Mouse (Mus musculus) kidney, embryonic 16.5 days (tissue): ENCODE data around the gene Bms1. TPM values are rescaled to one million over a fixed set of nuclear protein-coding genes. Genes with fewer than 3 reads are reported as not detected.

Experiments used
- ATAC-seq: fragments of 200-750 bp; cut with Nextera tagmentation; 2 replicates; pipeline ENCODE4 v1.8.0; 2017; ENCODE audit warnings: moderate TSS enrichment; ENCODE audit not compliant: low FRiP score, low TSS enrichment
- H3K27ac ChIP-seq: fragments of 300-500 bp; sonication (generic); 2 replicates; pipeline ENCODE4 v1.5.1; 2014; ENCODE audit warnings: low read length
- H3K27me3 ChIP-seq: fragments of 300-500 bp; sonication (generic); 2 replicates; pipeline ENCODE4 v1.6.1; 2014; ENCODE audit warnings: low read length, control low read depth, mixed read lengths; ENCODE audit not compliant: insufficient read depth
- H3K36me3 ChIP-seq: fragments of 300-500 bp; sonication (generic); 2 replicates; pipeline ENCODE4 v1.6.1; 2014; ENCODE audit warnings: low read length, control low read depth, mixed read lengths; ENCODE audit not compliant: insufficient read depth
- H3K4me1 ChIP-seq: fragments of 300-500 bp; sonication (generic); 2 replicates; pipeline ENCODE4 v1.6.1; 2014; ENCODE audit warnings: low read length, control low read depth, mixed read lengths; ENCODE audit not compliant: insufficient read depth
- H3K4me2 ChIP-seq: fragments of 300-500 bp; sonication (generic); replicated peaks from 2 replicates; pipeline ENCODE4 v1.6.1; 2014; ENCODE audit warnings: low read depth, low read length
- H3K4me3 ChIP-seq: fragments of 300-500 bp; sonication (generic); 2 replicates; pipeline ENCODE4 v1.5.1; 2014; ENCODE audit warnings: mild to moderate bottlenecking, low read length
- H3K9ac ChIP-seq: fragments of 300-500 bp; sonication (generic); replicated peaks from 2 replicates; pipeline ENCODE4 v1.6.1; 2014; ENCODE audit warnings: low read length
- H3K9me3 ChIP-seq: fragments of 300-500 bp; sonication (generic); 2 replicates; pipeline ENCODE4 v1.6.1; 2016; ENCODE audit warnings: low read length, control low read depth
- WGBS: fragments of 180-500 bp; shearing (Covaris S2); extraction: QIAGEN DNeasy Blood & Tissue Kit; methylation state at CpG from one replicate; pipeline ENCODE4 v1.1.7; 2014; 5-methylcytosine and 5-hydroxymethylcytosine counted together
- polyA plus RNA-seq: library from polyadenylated mRNA; unstranded; fragments of >200 nt; fragmentation: Nextera tagmentation; extraction: Ambion mirVana; gene quantifications from 2 replicates; pipeline ENCODE4 v1.2.1, GENCODE M21; 2015

The Bms1 gene
- polyA plus RNA-seq, 1 experiment from 2014 or later, result 40.4 TPM

GRCm38 (mm10) chr6:118406421-118406820 lies 12.9 kb downstream of the Bms1 start:
- Histone ChIP-seq H3K27ac (no peak overlapping the region), H3K27me3 (no peaks in the 10 kb centered on the region), H3K9me3 (no peaks in the 10 kb centered on the region), H3K4me2 (no peak overlapping the region), H3K9ac (no peak overlapping the region), H3K4me3 (no peak overlapping the region), H3K36me3 (peaks cover 71% of the 10 kb centered on the region), H3K4me1 (no peaks in the 10 kb centered on the region)
- ATAC-seq, result no peak
- WGBS, result 82% methylated on average over 4 of the region's 4 CpGs

DNA sequence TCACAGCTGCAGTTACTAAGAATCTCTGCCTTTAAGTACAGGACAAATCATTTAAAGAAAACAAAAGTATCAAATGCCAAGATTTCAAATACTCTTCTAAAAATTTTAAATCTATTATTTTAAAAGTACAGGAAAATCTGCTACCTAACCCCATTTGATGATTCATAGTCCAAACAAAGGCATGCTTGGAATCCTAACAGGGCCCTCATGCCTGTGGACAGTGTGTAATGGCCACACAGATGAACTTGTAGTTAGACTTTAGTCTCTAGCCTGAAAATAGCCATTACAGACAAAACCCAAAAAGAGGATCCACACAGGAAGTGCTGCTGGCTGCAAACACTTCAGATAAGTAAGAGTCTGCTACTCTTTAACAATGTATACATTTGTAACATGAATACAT lies 28.5 kb downstream of the Bms1 start:
- Histone ChIP-seq H3K4me2 (no peak overlapping the region), H3K9me3 (no peaks in the 10 kb centered on the region), H3K4me1 (no peaks in the 10 kb centered on the region), H3K4me3 (no peak overlapping the region), H3K9ac (no peak overlapping the region), H3K27me3 (no peaks in the 10 kb centered on the region), H3K36me3 (peaks cover 57% of the 10 kb centered on the region), H3K27ac (no peak overlapping the region)
- ATAC-seq, result no peak

- H3K36me3 ChIP-seq, result peaks cover 48% of the 10 kb centered on the region
- H3K27me3 ChIP-seq, result no peaks in the 10 kb centered on the region
- H3K4me2 ChIP-seq, result no peak overlapping the region
- H3K4me3 ChIP-seq, result no peak overlapping the region
- H3K27ac ChIP-seq, result no peak overlapping the region
- WGBS, result 88% methylated on average over 3 of the region's 3 CpGs
- H3K9me3 ChIP-seq, result no peaks in the 10 kb centered on the region
- no peak overlapping the region for H3K9ac ChIP-seq
- no peaks in the 10 kb centered on the region for H3K4me1 ChIP-seq
- ATAC-seq, result no peak
Measured at GRCm38 (mm10) chr6:118385962-118386361, 33.3 kb downstream of the Bms1 start.

GRCm38 (mm10) chr6:118381234-118381633 lies 38.0 kb downstream of the Bms1 start:
- Histone ChIP-seq H3K4me1 (no peaks in the 10 kb centered on the region), H3K36me3 (peaks cover 32% of the 10 kb centered on the region), H3K4me3 (no peak overlapping the region), H3K9ac (no peak overlapping the region), H3K27me3 (peaks cover 2% of the 10 kb centered on the region; the same call in 1 of the 2 replicates), H3K4me2 (no peak overlapping the region), H3K27ac (no peak overlapping the region), H3K9me3 (no peaks in the 10 kb centered on the region)
- ATAC-seq, result no peak
- WGBS, result 82% methylated on average over 4 of the region's 4 CpGs

GRCm38 (mm10) chr6:118380630-118381029 lies 38.6 kb downstream of the Bms1 start:
- Histone ChIP-seq H3K9ac (no peak overlapping the region), H3K4me1 (no peaks in the 10 kb centered on the region), H3K9me3 (no peaks in the 10 kb centered on the region), H3K27ac (no peak overlapping the region), H3K4me2 (no peak overlapping the region), H3K4me3 (no peak overlapping the region), H3K27me3 (peaks cover 2% of the 10 kb centered on the region; the same call in 1 of the 2 replicates), H3K36me3 (peaks cover 29% of the 10 kb centered on the region)
- 59% methylated on average over 3 of the region's 3 CpGs for WGBS
- no peak for ATAC-seq

DNA sequence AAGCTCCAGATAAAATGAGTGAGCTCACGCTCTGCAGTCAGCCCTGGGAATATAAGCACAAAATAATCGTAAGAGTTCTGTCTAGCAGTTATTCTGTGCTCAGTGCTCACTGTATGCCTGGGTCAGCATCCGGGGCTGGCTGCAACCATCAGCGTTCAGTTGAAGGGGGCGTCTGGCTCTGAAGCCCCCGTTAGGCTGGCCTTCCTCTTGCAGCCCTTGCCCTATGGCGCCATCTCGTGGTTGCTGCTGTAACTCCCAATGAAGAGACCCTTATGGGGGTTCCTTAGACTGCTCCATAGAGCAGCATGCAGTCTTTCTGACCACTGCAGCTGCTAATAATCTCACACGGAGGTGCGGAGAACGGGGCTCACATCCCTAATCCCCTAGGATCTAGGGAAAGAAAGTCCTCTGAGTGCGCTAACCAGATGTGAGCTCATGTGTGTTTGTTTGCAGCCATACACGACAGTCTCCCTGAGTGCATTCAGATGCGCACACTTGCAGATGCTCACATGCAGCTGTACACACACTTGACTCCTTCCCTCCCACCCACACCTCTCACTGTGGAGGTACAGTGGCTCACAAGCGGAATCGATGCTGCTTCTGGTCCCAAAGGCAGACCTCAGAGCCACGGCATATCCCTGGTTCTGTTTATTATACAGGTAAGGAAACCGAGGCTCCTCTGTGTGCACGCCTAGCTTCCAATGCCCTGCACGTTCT lies 39.7 kb downstream of the Bms1 start:
- 0 out of 2 replicates have a peak, but pooled peaks have one; percentile 43 for ATAC-seq
- H3K4me3 ChIP-seq, result no peak overlapping the region
- peaks cover 22% of the 10 kb centered on the region for H3K36me3 ChIP-seq
- 34% methylated on average over 20 of the region's 20 CpGs for WGBS
- H3K4me1 ChIP-seq, result no peaks in the 10 kb centered on the region
- H3K27ac ChIP-seq, result no peak overlapping the region
- H3K27me3 ChIP-seq, result peaks cover 2% of the 10 kb centered on the region; the same call in 1 of the 2 replicates
- H3K9ac ChIP-seq, result no peak overlapping the region
- no peaks in the 10 kb centered on the region for H3K9me3 ChIP-seq
- H3K4me2 ChIP-seq, result peak overlapping the region; percentile 36; the same call in 1 of the 2 replicates

GRCm38 (mm10) chr6:118377611-118378010 lies 41.7 kb downstream of the Bms1 start:
- peaks cover 8% of the 10 kb centered on the region; the same call in 1 of the 2 replicates for H3K27me3 ChIP-seq
- no peak overlapping the region for H3K9ac ChIP-seq
- H3K4me2 ChIP-seq, result no peak overlapping the region
- H3K4me1 ChIP-seq, result no peaks in the 10 kb centered on the region
- H3K36me3 ChIP-seq, result peaks cover 7% of the 10 kb centered on the region; the same call in 1 of the 2 replicates
- no peak overlapping the region for H3K4me3 ChIP-seq
- no peak overlapping the region for H3K27ac ChIP-seq
- no peak for ATAC-seq
- WGBS, result 55% methylated on average over 9 of the region's 10 CpGs
- no peaks in the 10 kb centered on the region for H3K9me3 ChIP-seq

GRCm38 (mm10) chr6:118376023-118376422 lies 43.3 kb downstream of the Bms1 start:
- H3K4me2 ChIP-seq, result no peak overlapping the region
- H3K4me1 ChIP-seq, result no peaks in the 10 kb centered on the region
- no peaks in the 10 kb centered on the region for H3K36me3 ChIP-seq
- H3K9ac ChIP-seq, result no peak overlapping the region
- peaks cover 8% of the 10 kb centered on the region; the same call in 1 of the 2 replicates for H3K27me3 ChIP-seq
- no peak overlapping the region for H3K27ac ChIP-seq
- no peak overlapping the region for H3K4me3 ChIP-seq
- H3K9me3 ChIP-seq, result no peaks in the 10 kb centered on the region
- WGBS, result 19% methylated on average over 10 of the region's 10 CpGs
- no peak for ATAC-seq

GRCm38 (mm10) chr6:118375457-118375856 lies 43.8 kb downstream of the Bms1 start:
- no peak overlapping the region for H3K4me2 ChIP-seq
- no peak for ATAC-seq
- H3K36me3 ChIP-seq, result no peaks in the 10 kb centered on the region
- H3K27ac ChIP-seq, result no peak overlapping the region
- no peaks in the 10 kb centered on the region for H3K9me3 ChIP-seq
- peaks cover 8% of the 10 kb centered on the region; the same call in 1 of the 2 replicates for H3K27me3 ChIP-seq
- WGBS, result 28% methylated on average over 3 of the region's 3 CpGs
- H3K4me1 ChIP-seq, result no peaks in the 10 kb centered on the region
- no peak overlapping the region for H3K4me3 ChIP-seq
- H3K9ac ChIP-seq, result no peak overlapping the region

GRCm38 (mm10) chr6:118375026-118375425 lies 44.2 kb downstream of the Bms1 start:
- Histone ChIP-seq H3K9me3 (no peaks in the 10 kb centered on the region), H3K27me3 (peaks cover 8% of the 10 kb centered on the region; the same call in 1 of the 2 replicates), H3K9ac (no peak overlapping the region), H3K27ac (no peak overlapping the region), H3K4me3 (no peak overlapping the region), H3K4me1 (no peaks in the 10 kb centered on the region), H3K4me2 (no peak overlapping the region), H3K36me3 (no peaks in the 10 kb centered on the region)
- WGBS, result 76% methylated on average over 3 of the region's 3 CpGs
- ATAC-seq, result no peak
